Mouse (Mus musculus) hindbrain, embryonic 11.5 days (tissue): ENCODE data around the gene Kcnma1. TPM values are rescaled to one million over a fixed set of nuclear protein-coding genes. Genes with fewer than 3 reads are reported as not detected.
A peak's percentile ranks its signal among the peaks of the same experiment; 100 is the strongest.

Experiments
- ATAC-seq: fragments of 200-750 bp; cut with Nextera tagmentation; 2 replicates; pipeline ENCODE4 v1.8.0; 2017; ENCODE audit warnings: mild to moderate bottlenecking, moderate TSS enrichment, moderate library complexity; ENCODE audit not compliant: low FRiP score
- DNase-seq: peaks from one replicate; pipeline ENCODE4 v3.0.0-alpha.2; 2015; ENCODE audit warnings: low spot score
- H3K27ac ChIP-seq: fragments of 300-500 bp; sonication (generic); 2 replicates; pipeline ENCODE4 v1.5.1; 2014; ENCODE audit warnings: mild to moderate bottlenecking, low read depth, low read length
- H3K27me3 ChIP-seq: fragments of 300-500 bp; sonication (generic); 2 replicates; pipeline ENCODE4 v1.6.1; 2014; ENCODE audit warnings: mild to moderate bottlenecking, low read length, moderate library complexity, mixed read lengths; ENCODE audit not compliant: control insufficient read depth, insufficient read depth
- H3K36me3 ChIP-seq: fragments of 300-500 bp; sonication (generic); 2 replicates; pipeline ENCODE4 v1.6.1; 2014; ENCODE audit warnings: mild to moderate bottlenecking, low read length, moderate library complexity, mixed read lengths; ENCODE audit not compliant: control insufficient read depth, insufficient read depth
- H3K4me1 ChIP-seq: fragments of 300-500 bp; sonication (generic); replicated peaks from 2 replicates; pipeline ENCODE4 v1.6.1; 2014; ENCODE audit warnings: low read length, mixed read lengths; ENCODE audit not compliant: control insufficient read depth, insufficient read depth
- H3K4me2 ChIP-seq: fragments of 300-500 bp; sonication (generic); replicated peaks from 2 replicates; pipeline ENCODE4 v1.6.1; 2014; ENCODE audit warnings: mild to moderate bottlenecking, low read depth, low read length
- H3K4me3 ChIP-seq: fragments of 300-500 bp; sonication (generic); 2 replicates; pipeline ENCODE4 v1.5.1; 2014; ENCODE audit warnings: low read depth, low read length
- H3K9ac ChIP-seq: fragments of 300-500 bp; sonication (generic); 2 replicates; pipeline ENCODE4 v1.6.1; 2014; ENCODE audit warnings: low read depth, low read length
- H3K9me3 ChIP-seq: fragments of 300-500 bp; sonication (generic); 2 replicates; pipeline ENCODE4 v1.6.1; 2016; ENCODE audit warnings: low read length; ENCODE audit not compliant: control insufficient read depth
- WGBS: fragments of 180-500 bp; shearing (Covaris S2); extraction: QIAGEN DNeasy Blood & Tissue Kit; methylation state at CpG from one replicate; pipeline ENCODE4 v1.1.7; 2014; 5-methylcytosine and 5-hydroxymethylcytosine counted together
- polyA plus RNA-seq: library from polyadenylated mRNA; unstranded; fragments of >200 nt; fragmentation: Nextera tagmentation; extraction: Ambion mirVana; gene quantifications from 2 replicates; pipeline ENCODE4 v1.2.1, GENCODE M21; 2014

Gene Kcnma1
- polyA plus RNA-seq, 1 experiment from 2014 or later: 1.8 TPM

- H3K4me1 ChIP-seq: no peaks in the 10 kb centered on the region
- 33% methylated on average over 10 of the region's 10 CpGs for WGBS
- peak overlapping the region; percentile 12; the same call in 1 of the 2 replicates for H3K27ac ChIP-seq
- no peak overlapping the region for H3K4me2 ChIP-seq
- H3K36me3 ChIP-seq: no peaks in the 10 kb centered on the region
- H3K4me3 ChIP-seq: no peak overlapping the region
- no peaks in the 10 kb centered on the region for H3K27me3 ChIP-seq
- DNase-seq: peak; percentile 22
- no peaks in the 10 kb centered on the region for H3K9me3 ChIP-seq
- peak; percentile 22; the same call in 1 of the 2 replicates for ATAC-seq
- no peak overlapping the region for H3K9ac ChIP-seq
These were observed 111.5 kb downstream of the Kcnma1 start for GRCm38 (mm10) chr14:23902636-23903279.

GRCm38 (mm10) chr14:23899462-23899861, 114.8 kb downstream of the Kcnma1 start:
- Histone ChIP-seq H3K4me2 (no peak overlapping the region), H3K36me3 (no peaks in the 10 kb centered on the region), H3K9ac (no peak overlapping the region), H3K4me1 (no peaks in the 10 kb centered on the region), H3K27ac (no peak overlapping the region), H3K4me3 (no peak overlapping the region), H3K9me3 (no peaks in the 10 kb centered on the region), H3K27me3 (no peaks in the 10 kb centered on the region)
- DNase-seq (no peak), ATAC-seq (no peak)
- 87% methylated on average over 5 of the region's 5 CpGs for WGBS

- WGBS: 89% methylated on average over 5 of the region's 5 CpGs
- Histone ChIP-seq H3K27me3 (no peaks in the 10 kb centered on the region), H3K9me3 (no peaks in the 10 kb centered on the region), H3K4me1 (no peaks in the 10 kb centered on the region), H3K4me3 (no peak overlapping the region), H3K36me3 (no peaks in the 10 kb centered on the region), H3K9ac (no peak overlapping the region), H3K4me2 (no peak overlapping the region), H3K27ac (no peak overlapping the region)
- ATAC-seq (no peak), DNase-seq (no peak)
These were observed 116.5 kb downstream of the Kcnma1 start for GRCm38 (mm10) chr14:23897815-23898214.

- WGBS: 78% methylated on average over 3 of the region's 3 CpGs
- Histone ChIP-seq H3K9ac (no peak overlapping the region), H3K4me1 (no peaks in the 10 kb centered on the region), H3K9me3 (no peaks in the 10 kb centered on the region), H3K4me3 (no peak overlapping the region), H3K4me2 (no peak overlapping the region), H3K36me3 (no peaks in the 10 kb centered on the region), H3K27me3 (no peaks in the 10 kb centered on the region), H3K27ac (no peak overlapping the region)
- DNase-seq (no peak), ATAC-seq (no peak)
These were observed 118.3 kb downstream of the Kcnma1 start for GRCm38 (mm10) chr14:23896036-23896435.

GRCm38 (mm10) chr14:23886112-23886511, 128.2 kb downstream of the Kcnma1 start:
- Histone ChIP-seq H3K9me3 (no peaks in the 10 kb centered on the region), H3K4me1 (no peaks in the 10 kb centered on the region), H3K36me3 (no peaks in the 10 kb centered on the region), H3K4me2 (no peak overlapping the region), H3K9ac (no peak overlapping the region), H3K27ac (no peak overlapping the region), H3K4me3 (no peak overlapping the region), H3K27me3 (no peaks in the 10 kb centered on the region)
- DNase-seq: no peak
- no peak for ATAC-seq
- 85% methylated on average over 4 of the region's 4 CpGs for WGBS

GRCm38 (mm10) chr14:23885539-23885938, 128.8 kb downstream of the Kcnma1 start:
- Histone ChIP-seq H3K27me3 (no peaks in the 10 kb centered on the region), H3K27ac (no peak overlapping the region), H3K9me3 (no peaks in the 10 kb centered on the region), H3K4me2 (no peak overlapping the region), H3K4me3 (no peak overlapping the region), H3K9ac (no peak overlapping the region), H3K36me3 (no peaks in the 10 kb centered on the region), H3K4me1 (no peaks in the 10 kb centered on the region)
- no peak for ATAC-seq
- WGBS: 63% methylated on average over 6 of the region's 6 CpGs
- no peak for DNase-seq

- Histone ChIP-seq H3K9me3 (no peaks in the 10 kb centered on the region), H3K27me3 (no peaks in the 10 kb centered on the region), H3K4me1 (no peaks in the 10 kb centered on the region), H3K36me3 (no peaks in the 10 kb centered on the region), H3K4me2 (no peak overlapping the region), H3K4me3 (no peak overlapping the region), H3K27ac (no peak overlapping the region), H3K9ac (no peak overlapping the region)
- 92% methylated on average over 4 of the region's 4 CpGs for WGBS
- DNase-seq: no peak
- ATAC-seq: no peak
These were observed 129.2 kb downstream of the Kcnma1 start for GRCm38 (mm10) chr14:23885071-23885470.

- Histone ChIP-seq H3K9me3 (no peaks in the 10 kb centered on the region), H3K4me2 (no peak overlapping the region), H3K36me3 (no peaks in the 10 kb centered on the region), H3K4me3 (no peak overlapping the region), H3K4me1 (no peaks in the 10 kb centered on the region), H3K9ac (no peak overlapping the region), H3K27me3 (no peaks in the 10 kb centered on the region), H3K27ac (no peak overlapping the region)
- no peak for ATAC-seq
- no peak for DNase-seq
- WGBS: 52% methylated on average over 1 of the region's 1 CpGs
These were observed 132.3 kb downstream of the Kcnma1 start for GRCm38 (mm10) chr14:23882001-23882400.

- no peak for ATAC-seq
- no peaks in the 10 kb centered on the region for H3K4me1 ChIP-seq
- H3K27me3 ChIP-seq: no peaks in the 10 kb centered on the region
- DNase-seq: no peak
- no peaks in the 10 kb centered on the region for H3K36me3 ChIP-seq
- no peak overlapping the region for H3K27ac ChIP-seq
- H3K4me3 ChIP-seq: no peak overlapping the region
- H3K9ac ChIP-seq: no peak overlapping the region
- no peaks in the 10 kb centered on the region for H3K9me3 ChIP-seq
- WGBS: 91% methylated on average over 3 of the region's 3 CpGs
- no peak overlapping the region for H3K4me2 ChIP-seq
These were observed 135.0 kb downstream of the Kcnma1 start for GRCm38 (mm10) chr14:23879331-23879730.
